Mouse (Mus musculus) ovary, postnatal 10 days (tissue): ENCODE results near the gene Hcar1.

ENCODE experiments used
- DNase-seq: peaks from one replicate; pipeline ENCODE4 v3.0.0; 2022; ENCODE audit warnings: low spot score

Hcar1 gene

DNA sequence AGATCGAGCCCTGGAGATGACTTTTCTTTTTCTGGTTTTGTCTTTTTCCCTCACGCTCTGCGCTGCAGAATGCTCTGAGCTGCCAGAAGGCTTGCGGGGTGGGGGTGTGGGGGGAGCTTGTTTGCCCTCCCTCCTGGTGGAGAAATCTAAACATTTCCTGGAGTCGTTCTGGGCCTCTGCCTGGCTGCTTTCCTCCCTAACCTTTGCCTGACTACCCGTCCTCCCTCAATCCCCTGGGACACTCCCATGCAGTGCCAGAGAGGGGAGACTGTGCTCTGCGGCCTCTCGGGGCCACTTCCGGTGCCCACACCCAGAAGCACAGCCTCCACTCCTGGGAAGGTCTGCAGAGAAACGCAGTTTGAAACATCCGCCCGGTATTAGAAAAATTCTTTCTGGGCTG is at the start of gene Hcar1:
Gene Hcar1 (minus strand): TSS at position 93 of the 400 bp plus-strand sequence.
- peak; percentile 22 for DNase-seq

DNA sequence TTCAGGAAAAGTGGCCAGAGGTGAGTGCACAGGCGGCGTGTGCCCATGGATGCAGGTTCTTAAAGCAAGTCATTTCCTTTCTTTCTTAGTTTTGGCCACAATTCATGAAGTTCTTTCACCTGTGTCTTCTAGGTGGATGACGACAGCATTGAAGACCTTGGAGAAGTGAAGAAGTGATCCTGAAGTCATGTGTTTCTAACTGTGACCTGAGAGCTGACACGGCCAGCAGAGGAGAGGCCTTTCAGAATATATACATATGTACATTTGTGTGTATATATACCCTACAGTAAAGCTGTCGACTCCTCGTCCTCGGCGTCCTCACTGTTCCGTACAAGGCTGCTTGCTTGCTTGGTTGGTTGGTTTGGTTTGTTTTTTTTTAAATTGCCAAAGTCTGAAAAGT is 47.3 kb upstream of the Hcar1 start, which contains the start of gene Gm43518:
Gene Gm43518 (plus strand): TSS at position 301 of the 400 bp plus-strand sequence.
- DNase-seq, result no peak

GRCm38 (mm10) chr5:123922112-123922511 is 42.3 kb upstream of the Hcar1 start:
- no peak for DNase-seq

DNA sequence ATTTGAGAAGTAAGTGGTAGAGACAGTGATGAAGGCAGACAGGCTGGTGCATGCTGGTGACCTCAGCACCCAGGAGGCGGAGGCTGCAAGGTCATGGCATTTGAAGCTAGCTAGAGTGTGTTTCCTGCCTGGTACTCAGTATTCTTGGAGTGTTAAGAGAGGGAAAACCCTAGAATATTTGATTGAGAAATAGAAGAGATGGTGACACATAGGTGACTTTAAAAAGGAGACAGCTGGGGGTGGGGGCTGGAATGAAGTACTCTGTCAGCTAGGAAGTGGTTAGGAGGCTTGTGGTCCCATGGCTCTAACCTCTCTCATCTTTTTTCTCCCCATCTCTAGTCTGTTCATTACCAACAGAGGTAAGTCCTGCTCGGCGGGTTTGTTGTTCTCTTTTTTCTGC is 35.0 kb upstream of the Hcar1 start:
- no peak for DNase-seq

DNA sequence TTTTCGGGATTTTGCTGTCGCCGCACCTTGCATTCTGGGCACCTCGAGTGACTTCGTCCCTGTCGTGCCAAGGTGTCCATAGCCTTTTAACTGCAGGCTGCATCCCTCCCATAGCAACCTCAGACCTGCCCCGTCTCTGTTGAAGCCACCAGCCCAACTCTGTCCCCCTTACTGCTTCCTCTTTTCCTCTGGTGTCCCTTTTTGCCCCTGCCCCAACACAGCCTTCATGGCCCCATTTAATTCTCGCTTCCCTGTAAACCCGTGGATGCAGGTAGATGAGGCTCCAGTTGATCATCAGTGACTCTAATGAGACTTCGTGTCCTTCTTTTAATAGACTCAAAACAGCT is 27.8 kb upstream of the Hcar1 start:
- DNase-seq, result no peak

DNA sequence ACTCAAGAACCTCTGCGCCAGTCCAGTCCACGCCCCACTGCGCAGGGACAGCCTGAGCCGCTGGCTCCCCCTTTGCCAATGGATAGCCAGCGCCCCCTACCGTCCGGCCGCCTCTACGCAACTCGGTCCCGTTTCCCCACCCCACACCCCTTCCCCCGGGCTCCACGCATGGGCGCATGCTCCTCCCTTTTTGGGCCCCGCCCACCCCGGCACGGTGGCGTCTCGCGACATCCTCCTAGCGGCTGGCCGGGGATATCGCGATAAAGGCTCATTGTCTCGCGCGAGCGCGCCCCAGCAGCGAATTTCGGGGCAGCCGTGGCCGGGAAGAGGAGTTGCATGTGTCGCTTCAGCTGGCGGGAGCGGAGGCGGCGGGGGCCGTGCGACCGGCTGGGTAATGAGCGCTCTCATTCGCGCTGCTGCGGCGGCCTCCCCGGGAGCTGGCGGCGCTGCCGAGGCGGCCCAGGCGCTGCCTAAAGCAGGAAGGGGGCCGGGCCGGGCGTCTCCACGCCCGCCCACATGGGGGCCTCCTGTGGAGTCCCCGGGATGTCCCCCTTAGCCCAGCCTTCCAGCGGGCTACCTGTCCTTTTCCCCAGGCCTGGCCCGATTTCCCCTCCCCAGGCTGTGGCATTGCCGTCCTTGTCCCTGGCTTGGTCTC is 27.3 kb upstream of the Hcar1 start, which contains the start of gene Denr:
Gene Denr (plus strand): TSS at position 200 of the 655 bp plus-strand sequence.
- DNase-seq, result peak; percentile 99

DNA sequence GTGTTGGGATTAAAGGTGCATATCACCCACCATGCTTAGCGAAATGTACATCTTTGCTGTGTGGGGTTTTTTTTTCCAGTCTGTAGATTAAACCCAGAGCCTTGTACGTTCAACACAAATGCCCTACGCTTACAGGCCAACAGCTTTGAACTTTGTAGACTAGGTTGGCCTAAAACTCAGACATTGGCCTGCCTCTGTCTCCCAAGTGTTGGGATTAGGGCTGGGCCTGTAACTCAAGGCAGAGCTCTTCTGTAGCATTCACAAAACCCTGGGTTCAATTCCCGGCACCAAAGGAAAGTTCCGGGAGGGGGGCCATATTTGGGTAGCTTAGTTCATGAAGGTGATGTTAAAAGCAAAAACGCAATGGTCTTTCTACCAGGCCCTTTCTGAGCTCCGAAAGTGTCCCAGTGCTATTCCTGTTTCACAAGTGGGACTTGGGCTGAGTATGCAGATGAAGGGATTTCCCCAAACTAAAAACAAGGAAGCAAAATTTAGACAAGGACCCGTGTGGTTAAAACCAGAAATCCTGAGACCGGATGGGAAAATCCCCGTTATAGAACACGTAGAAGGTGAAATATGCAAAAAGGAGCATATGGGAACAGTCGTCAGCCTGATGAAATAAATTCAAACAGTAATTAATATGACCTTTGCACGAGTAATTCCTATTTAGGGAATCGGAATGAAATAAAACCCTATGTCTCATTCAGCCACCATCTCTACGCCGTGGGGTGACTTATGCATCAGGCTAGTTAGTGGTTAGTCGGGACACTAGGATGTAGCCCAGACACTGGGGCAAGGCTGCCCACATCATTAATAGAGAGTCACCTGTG is 26.5 kb upstream of the Hcar1 start:
- no peak for DNase-seq

DNA sequence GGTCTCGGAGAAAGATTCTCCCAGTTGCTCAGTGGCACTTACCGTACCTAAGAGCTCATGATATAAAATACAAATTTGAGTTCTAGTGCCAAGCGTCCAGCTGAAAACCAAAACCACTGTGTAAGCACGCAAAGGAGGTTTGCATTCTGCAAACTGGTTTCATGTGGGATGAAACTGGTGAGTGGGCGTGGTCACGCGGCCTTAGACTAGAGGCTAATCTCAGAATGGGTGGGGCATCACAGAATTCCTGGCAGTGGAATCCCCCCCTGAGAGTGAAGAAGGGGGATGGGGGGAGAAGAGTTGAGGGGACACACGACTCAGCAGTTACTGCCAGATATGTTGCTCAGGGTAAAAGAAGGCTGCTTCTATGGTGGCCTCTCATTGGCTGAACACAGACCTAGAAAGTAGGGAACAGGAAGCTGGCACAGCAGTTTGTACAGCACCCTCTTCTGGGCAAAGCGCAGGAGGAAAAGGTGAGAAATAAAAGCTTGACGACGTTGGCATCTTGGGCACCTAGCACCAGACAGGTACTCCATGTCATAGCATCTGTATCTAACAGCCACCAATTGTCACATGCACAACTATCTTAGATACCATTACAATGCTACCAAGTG is 24.3 kb upstream of the Hcar1 start:
- no peak for DNase-seq

- no peak for DNase-seq
Measured at GRCm38 (mm10) chr5:123897352-123897751, 17.5 kb upstream of the Hcar1 start.

- DNase-seq, result no peak
Measured at GRCm38 (mm10) chr5:123896395-123896794, 16.6 kb upstream of the Hcar1 start.

DNA sequence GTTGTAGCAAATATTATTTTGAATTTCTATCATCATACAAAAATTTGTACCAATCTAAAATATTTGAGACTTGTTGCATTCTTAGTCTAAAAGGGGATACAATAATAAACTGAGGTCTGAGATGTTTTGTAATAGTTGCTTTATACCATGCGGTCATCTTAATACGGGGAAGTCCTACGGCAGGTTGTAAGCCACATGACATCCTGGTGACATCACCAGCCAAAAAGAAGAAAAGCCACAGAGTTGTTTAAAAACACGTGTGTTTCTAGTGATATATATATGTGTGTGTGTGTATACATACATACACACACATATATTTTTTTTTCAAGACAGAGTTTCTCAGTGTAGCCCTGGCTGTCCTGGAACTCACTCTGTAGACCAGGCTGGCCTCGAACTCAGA is 13.7 kb upstream of the Hcar1 start:
- no peak for DNase-seq

GRCm38 (mm10) chr5:123891669-123892068 is 11.8 kb upstream of the Hcar1 start:
- DNase-seq, result no peak

GRCm38 (mm10) chr5:123890987-123891386 is 11.2 kb upstream of the Hcar1 start:
- no peak for DNase-seq

- no peak for DNase-seq
Measured at GRCm38 (mm10) chr5:123890312-123890711, 10.5 kb upstream of the Hcar1 start.

GRCm38 (mm10) chr5:123886365-123886764 is 6.5 kb upstream of the Hcar1 start:
- DNase-seq, result no peak

GRCm38 (mm10) chr5:123884332-123884731 is 4.5 kb upstream of the Hcar1 start:
- no peak for DNase-seq

GRCm38 (mm10) chr5:123883891-123884290 is 4.1 kb upstream of the Hcar1 start:
- no peak for DNase-seq

DNA sequence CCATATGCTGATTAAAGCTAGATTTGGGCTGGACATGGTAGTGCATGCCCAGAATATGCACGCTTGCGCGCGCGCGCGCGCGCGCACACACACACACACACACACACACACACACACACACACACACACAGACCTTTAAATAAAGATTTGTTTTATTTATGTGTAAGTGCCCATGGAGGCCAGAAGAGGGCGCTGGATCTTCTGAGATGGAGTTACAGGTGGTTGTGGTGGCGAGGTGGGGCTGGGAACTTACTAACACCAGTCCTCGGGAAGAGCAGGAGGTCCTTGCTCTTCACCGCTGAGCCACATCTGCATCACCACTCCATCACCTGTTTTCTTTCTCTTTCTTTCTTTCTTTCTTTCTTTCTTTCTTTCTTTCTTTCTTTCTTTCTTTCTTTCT is 958 bp upstream of the Hcar1 start:
- no peak for DNase-seq

GRCm38 (mm10) chr5:123878056-123878455 is 1.8 kb downstream of the Hcar1 start:
- DNase-seq, result no peak

DNA sequence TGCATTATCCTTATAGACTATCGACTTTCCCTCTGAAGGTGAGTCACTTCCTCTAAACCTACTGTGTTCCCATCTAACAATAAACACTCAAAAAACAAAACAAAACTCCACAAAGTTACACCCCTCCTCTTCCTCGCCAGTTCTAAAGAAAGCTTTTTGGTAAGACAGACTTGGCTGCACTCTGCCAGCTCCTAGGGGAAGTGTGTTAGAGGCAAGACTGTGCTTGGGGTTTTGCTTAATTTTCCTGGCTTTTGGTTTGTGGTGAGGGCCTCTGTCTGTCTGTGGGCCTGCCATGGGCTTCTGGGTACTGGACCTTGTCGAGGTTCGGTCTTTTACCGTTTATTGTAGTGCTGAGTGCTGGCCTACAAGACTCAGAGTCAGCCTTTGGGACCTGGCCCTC is 5.6 kb downstream of the Hcar1 start:
- DNase-seq, result no peak

- DNase-seq, result no peak
Measured at GRCm38 (mm10) chr5:123869615-123870014, 10.2 kb downstream of the Hcar1 start.

- no peak for DNase-seq
Measured at GRCm38 (mm10) chr5:123866457-123866856, 13.4 kb downstream of the Hcar1 start.

DNA sequence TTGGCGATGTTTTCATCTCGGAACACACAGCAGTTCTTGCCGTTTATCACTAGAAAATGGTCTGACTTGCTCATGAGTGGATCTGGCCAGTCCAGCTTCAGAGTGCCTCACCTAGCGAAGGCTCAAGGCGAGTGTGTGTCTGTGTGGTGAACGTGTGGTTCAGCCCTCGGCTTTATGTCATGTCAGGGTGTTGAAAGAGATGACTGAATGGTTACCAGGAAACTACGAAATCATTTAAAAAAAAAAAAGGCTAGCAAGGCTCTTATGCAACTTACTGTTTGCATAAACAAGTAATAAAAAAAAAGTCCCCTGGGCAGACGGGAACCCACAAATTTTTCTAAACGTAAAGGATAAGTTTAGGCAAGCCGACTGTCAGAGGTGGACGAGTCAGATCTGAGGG is 14.5 kb downstream of the Hcar1 start, which contains the start of gene Hcar2:
Gene Hcar2 (minus strand): TSS at position 135 of the 400 bp plus-strand sequence.
- DNase-seq, result no peak
